Mouse (Mus musculus) megakaryocyte, embryonic 14.5 days (primary cell): ENCODE measurements around the gene Cpd.

Experiments
- FLI1 ChIP-seq: IDR thresholded peaks from 2 replicates; pipeline ENCODE4 v1.6.1; 2012; ENCODE audit warnings: low read length, inconsistent platforms, mixed read lengths
- GATA1 ChIP-seq: IDR thresholded peaks from 3 replicates; pipeline ENCODE4 v1.6.1; 2012; ENCODE audit warnings: mixed read lengths, low read length, inconsistent platforms, borderline replicate concordance

GRCm38 (mm10) chr11:76873865-76874264 is 27.0 kb upstream of the Cpd start:
- TF ChIP-seq GATA1 = no peak
- no peak for TF ChIP-seq FLI1
